Mouse (Mus musculus): ENCODE measurements around the gene Rabac1.

DNA sequence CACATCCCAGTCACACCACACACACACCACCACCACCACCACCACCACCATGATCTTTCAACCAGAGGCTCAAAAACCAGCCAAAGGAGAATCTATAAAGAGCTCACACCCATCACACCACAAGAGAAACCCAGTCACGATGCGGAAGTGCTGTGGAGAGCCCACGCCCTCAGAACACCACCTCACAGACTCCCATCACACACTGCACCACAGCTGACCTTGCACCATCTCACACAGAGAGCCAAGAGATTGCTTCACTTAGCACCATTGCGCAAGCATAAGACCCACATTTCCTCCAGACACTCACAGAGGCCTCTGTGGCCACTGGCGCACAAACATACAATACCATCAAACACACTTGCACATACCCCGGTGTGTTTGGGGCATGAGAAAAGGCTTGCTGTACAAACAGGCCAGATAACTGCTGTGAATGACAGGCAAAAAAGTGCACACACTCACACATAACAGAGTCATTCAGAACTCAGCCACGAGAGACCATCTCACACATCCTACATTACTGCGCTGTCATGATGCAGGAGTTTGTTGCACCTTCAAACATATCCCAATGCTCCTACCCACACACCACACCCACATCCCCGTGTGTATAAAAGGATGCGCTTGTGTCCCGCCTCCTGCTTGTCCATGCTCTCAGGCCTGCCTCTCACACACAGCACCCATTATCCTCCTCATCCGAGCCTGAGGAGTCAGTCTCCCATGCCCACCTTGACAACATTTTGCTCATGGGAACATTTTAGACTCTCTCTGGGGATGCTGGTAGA is 34.2 kb upstream of the Rabac1 start:
- TF ChIP-seq CTCF (IDR thresholded peaks at IDR 0.05; ENCODE audit: borderline replicate concordance, insufficient read depth, low read length): no peak
- TF ChIP-seq POLR2A (IDR thresholded peaks at IDR 0.05; ENCODE audit: low read depth, low read length): no peak
